Mouse (Mus musculus): ENCODE measurements around the gene Bbs9.

DNA sequence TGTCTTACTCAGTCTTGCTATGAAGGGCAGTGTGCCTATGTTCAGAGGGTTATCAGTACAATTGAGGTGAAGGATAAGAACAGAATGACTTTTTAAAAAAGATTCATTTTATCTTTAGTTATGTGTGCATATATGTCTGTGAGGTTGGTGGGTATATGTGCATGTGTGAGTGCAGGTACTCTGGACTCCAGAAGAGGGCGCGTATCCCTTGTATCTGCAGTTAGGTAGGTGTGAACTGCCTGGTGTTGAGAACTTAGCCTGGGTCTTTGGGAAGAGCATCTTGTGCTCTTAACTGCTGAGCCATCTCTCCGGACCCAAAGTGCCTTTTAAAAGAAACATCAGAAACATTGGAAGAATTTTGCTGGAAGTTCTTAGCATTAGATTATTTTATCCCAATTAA, 172.6 kb downstream of the Bbs9 start:
- TF ChIP-seq CTCF (conservative IDR thresholded peaks at IDR 0.05 in 1 of 2, IDR thresholded peaks at IDR 0.05 in 1 of 2; ENCODE audit: low read depth in 2 of 2, low read length in 2 of 2), result no peak
- no peak for TF ChIP-seq HCFC1 (IDR thresholded peaks at IDR 0.05; ENCODE audit: low read depth, low read length)
- TF ChIP-seq POLR2A (IDR thresholded peaks at IDR 0.05; ENCODE audit: low read depth, low read length), result no peak
- TF ChIP-seq RCOR1 (conservative IDR thresholded peaks at IDR 0.05; ENCODE audit: low read depth, low read length), result no peak
- TF ChIP-seq RAD21 (IDR thresholded peaks at IDR 0.05; ENCODE audit: low read depth, low read length), result no peak
- no peak for TF ChIP-seq NELFE (IDR thresholded peaks at IDR 0.05; ENCODE audit: low read depth, low read length)
- TF ChIP-seq CHD2 (IDR thresholded peaks at IDR 0.05; ENCODE audit: low read length), result no peak
- TF ChIP-seq UBTF (IDR thresholded peaks at IDR 0.05; ENCODE audit: low read depth, low read length), result no peak
- TF ChIP-seq MAFK (IDR thresholded peaks at IDR 0.05; ENCODE audit: insufficient replicate concordance, low read length), result no peak
- no peak for TF ChIP-seq GABPA (IDR thresholded peaks at IDR 0.05; ENCODE audit: insufficient replicate concordance, low read depth, low read length)
- no peak for TF ChIP-seq JUND (conservative IDR thresholded peaks at IDR 0.05; ENCODE audit: low read depth, low read length)
- TF ChIP-seq NRF1 (IDR thresholded peaks at IDR 0.05; ENCODE audit: low read depth, low read length), result no peak
